Mouse (Mus musculus) embryonic facial prominence, embryonic 13.5 days (tissue): Measurements from ENCODE around the gene Slc2a2. TPM values are rescaled to one million over a fixed set of nuclear protein-coding genes. Genes with fewer than 3 reads are reported as not detected.
"Not testable (repeated sequence)": the region's sequence is repeated elsewhere in the genome, so short reads cannot be mapped to it uniquely, and the experiment has no call there.

Experiments
- ATAC-seq: fragments of 200-750 bp; cut with Nextera tagmentation; 2 replicates; pipeline ENCODE4 v1.8.0; 2017; ENCODE audit warnings: low read depth; ENCODE audit not compliant: insufficient number of reproducible peaks, insufficient read depth, low FRiP score, low TSS enrichment
- H3K27ac ChIP-seq: fragments of 300-500 bp; sonication (generic); 2 replicates; pipeline ENCODE4 v1.5.1; 2015; ENCODE audit warnings: moderate library complexity, mild to moderate bottlenecking, inconsistent platforms
- H3K27me3 ChIP-seq: fragments of 300-500 bp; sonication (generic); 2 replicates; pipeline ENCODE4 v1.6.1; 2015; ENCODE audit warnings: mild to moderate bottlenecking, inconsistent platforms
- H3K36me3 ChIP-seq: fragments of 300-500 bp; sonication (generic); 2 replicates; pipeline ENCODE4 v1.6.1; 2015; ENCODE audit warnings: mild to moderate bottlenecking, inconsistent platforms
- H3K4me1 ChIP-seq: fragments of 300-500 bp; sonication (generic); 2 replicates; pipeline ENCODE4 v1.6.1; 2015; ENCODE audit warnings: inconsistent platforms
- H3K4me2 ChIP-seq: fragments of 300-500 bp; sonication (generic); 2 replicates; pipeline ENCODE4 v1.6.1; 2015; ENCODE audit warnings: moderate library complexity, mild to moderate bottlenecking, inconsistent platforms
- H3K4me3 ChIP-seq: fragments of 300-500 bp; sonication (generic); 2 replicates; pipeline ENCODE4 v1.5.1; 2015; ENCODE audit warnings: mild to moderate bottlenecking, inconsistent platforms
- H3K9ac ChIP-seq: fragments of 300-500 bp; sonication (generic); 2 replicates; pipeline ENCODE4 v1.6.1; 2015; ENCODE audit warnings: mild to moderate bottlenecking, inconsistent platforms
- H3K9me3 ChIP-seq: fragments of 300-500 bp; sonication (generic); 2 replicates; pipeline ENCODE4 v1.6.1; 2016; ENCODE audit warnings: inconsistent platforms
- WGBS: fragments of 180-500 bp; shearing (Covaris S2); methylation state at CpG from one replicate; pipeline ENCODE4 v1.1.7; 2015; ENCODE audit warnings: mixed read lengths; 5-methylcytosine and 5-hydroxymethylcytosine counted together
- polyA plus RNA-seq: library from polyadenylated mRNA; unstranded; fragments of >200 nt; fragmentation: Nextera tagmentation; extraction: Ambion mirVana; gene quantifications from 2 replicates; pipeline ENCODE4 v1.2.1, GENCODE M21; 2015

Gene Slc2a2
- polyA plus RNA-seq, 1 experiment from 2014 or later: 0.07 TPM

DNA sequence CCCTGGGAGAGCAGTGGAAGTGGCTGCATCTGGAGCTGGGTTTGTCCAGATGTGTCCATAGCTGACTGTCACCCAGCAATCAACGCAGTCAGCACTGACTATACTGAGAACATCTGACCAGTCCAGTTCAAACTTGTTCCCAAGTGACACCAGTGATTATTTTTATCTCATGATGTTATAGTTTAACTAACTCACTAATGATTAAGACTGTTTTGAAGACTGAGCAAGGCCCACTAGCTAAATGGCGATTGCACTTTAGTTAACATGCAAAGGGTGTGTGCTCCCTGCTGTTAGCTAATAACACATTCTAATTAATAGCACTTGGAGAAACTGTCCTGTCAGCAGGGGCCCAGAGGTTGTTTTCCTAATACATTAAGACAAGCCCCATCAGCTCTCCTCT is 39.3 kb downstream of the Slc2a2 start:
- H3K4me3 ChIP-seq: no peak overlapping the region
- 30% methylated on average over 2 of the region's 2 CpGs for WGBS
- H3K9ac ChIP-seq: no peak overlapping the region
- H3K4me1 ChIP-seq: no peaks in the 10 kb centered on the region
- H3K27me3 ChIP-seq: no peaks in the 10 kb centered on the region
- H3K4me2 ChIP-seq: no peak overlapping the region
- no peaks in the 10 kb centered on the region for H3K36me3 ChIP-seq
- 0 out of 2 replicates have a peak, but pooled peaks cover 4% of the 10 kb centered on the region for H3K9me3 ChIP-seq
- no peak for ATAC-seq
- H3K27ac ChIP-seq: no peak overlapping the region

DNA sequence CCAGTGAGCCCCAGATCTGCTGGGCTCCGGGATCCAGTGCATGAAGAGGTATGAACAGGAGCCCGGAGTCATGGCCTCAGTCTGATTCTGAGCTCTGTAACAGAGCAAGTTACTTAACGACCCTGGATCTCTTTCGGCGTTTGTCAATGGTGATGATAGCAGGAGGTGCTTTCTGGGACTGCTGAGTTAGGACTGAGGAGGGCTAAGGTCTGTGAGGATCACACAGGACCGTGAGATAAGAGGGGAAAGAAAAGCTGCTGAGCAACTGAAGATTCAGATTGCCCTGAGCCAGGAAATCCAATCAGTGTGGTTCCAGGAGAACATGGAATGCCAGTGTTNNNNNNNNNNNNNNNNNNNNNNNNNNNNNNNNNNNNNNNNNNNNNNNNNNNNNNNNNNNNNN is 42.6 kb downstream of the Slc2a2 start:
- Histone ChIP-seq H3K4me1 (peaks cover 5% of the 10 kb centered on the region), H3K27me3 (no peaks in the 10 kb centered on the region), H3K36me3 (no peaks in the 10 kb centered on the region), H3K4me3 (no peak overlapping the region), H3K9me3 (0 out of 2 replicates have a peak, but pooled peaks cover 4% of the 10 kb centered on the region), H3K4me2 (no peak overlapping the region), H3K9ac (no peak overlapping the region), H3K27ac (no peak overlapping the region)
- 31% methylated on average over 6 of the region's 6 CpGs for WGBS
- no peak for ATAC-seq

DNA sequence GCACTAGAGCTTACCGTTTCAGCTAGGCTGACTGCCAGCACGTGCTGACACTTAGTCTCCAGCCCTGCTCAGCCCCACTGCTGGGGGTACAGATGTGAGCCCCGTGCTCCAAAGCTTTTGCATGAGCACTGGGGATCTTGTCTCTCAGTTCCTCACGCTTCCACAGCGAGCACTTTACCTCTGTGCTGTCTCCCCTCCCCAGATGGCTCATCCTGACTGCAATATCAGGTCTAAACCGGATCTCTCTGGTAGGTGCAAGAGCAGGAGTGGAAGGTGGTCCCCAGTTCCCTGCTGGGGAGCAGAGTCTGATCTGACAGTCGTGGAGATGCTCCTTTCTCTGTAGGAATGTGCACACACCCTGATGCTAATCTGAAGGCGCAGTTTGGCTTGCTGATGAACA is 45.5 kb downstream of the Slc2a2 start:
- Histone ChIP-seq H3K9me3 (0 out of 2 replicates have a peak, but pooled peaks cover 4% of the 10 kb centered on the region), H3K27ac (no peak overlapping the region), H3K4me1 (peaks cover 5% of the 10 kb centered on the region), H3K4me3 (no peak overlapping the region), H3K4me2 (no peak overlapping the region), H3K27me3 (no peaks in the 10 kb centered on the region), H3K36me3 (no peaks in the 10 kb centered on the region), H3K9ac (no peak overlapping the region)
- ATAC-seq: no peak
- 44% methylated on average over 8 of the region's 8 CpGs for WGBS

DNA sequence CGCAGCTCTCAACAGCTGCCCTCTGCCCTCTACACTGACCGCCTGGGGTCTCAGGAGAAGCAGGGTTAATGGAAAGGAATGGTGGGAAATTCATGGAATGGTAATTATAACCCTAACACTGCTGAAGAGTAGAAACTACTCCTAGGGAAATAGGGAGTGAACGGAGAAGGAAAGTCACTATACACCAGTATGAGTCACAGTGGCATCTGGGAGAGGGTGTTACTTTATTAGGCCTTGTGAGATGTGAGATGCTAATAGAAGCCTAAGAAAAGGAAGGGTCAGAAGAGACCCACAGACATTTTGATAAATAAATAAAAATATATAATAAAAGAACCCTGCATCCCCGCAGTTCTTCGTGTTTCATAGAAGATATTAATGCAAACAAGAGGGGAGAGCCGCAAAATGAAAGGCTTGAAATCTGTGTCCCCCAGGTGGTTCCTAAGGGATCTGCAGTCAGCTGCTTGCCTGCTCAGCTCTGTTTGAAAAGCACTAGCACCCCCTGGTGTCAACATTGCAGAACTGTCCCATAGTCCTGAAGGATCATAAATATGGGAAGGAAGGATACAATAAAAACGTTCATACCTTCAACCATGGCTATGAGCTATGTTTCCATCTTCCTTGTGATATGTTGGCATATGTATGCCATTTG is 48.3 kb downstream of the Slc2a2 start:
- H3K36me3 ChIP-seq: no peaks in the 10 kb centered on the region

DNA sequence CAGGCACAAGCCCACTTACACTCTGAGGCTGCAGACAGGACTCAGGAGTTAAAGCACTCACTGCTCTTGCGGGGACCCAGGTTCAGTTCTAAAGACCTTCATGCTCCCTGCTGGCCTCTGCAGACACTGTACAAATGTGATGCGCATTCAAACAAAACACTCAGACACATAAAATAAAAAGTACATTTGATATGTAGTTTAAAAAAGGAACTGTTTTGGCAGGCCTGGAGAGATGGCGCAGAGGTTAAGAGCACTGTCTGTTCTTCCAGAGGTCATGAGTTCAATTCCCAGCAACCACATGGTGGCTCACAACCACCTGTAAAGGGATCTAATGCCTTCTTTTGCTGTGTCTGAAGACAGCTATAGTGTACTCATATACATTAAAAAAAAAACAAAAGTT is 50.4 kb downstream of the Slc2a2 start:
- Histone ChIP-seq H3K27ac (no peak overlapping the region), H3K27me3 (no peaks in the 10 kb centered on the region), H3K4me3 (no peak overlapping the region), H3K4me2 (no peak overlapping the region), H3K9ac (no peak overlapping the region), H3K36me3 (no peaks in the 10 kb centered on the region), H3K9me3 (no peaks in the 10 kb centered on the region), H3K4me1 (peaks cover 3% of the 10 kb centered on the region)
- no peak for ATAC-seq
- WGBS: 90% methylated on average over 3 of the region's 3 CpGs

More for the DNA sequence above, 48.3 kb downstream of the Slc2a2 start:
- Histone ChIP-seq H3K4me3 (no peak overlapping the region), H3K4me2 (no peak overlapping the region), H3K9me3 (no peaks in the 10 kb centered on the region), H3K27ac (no peak overlapping the region), H3K27me3 (no peaks in the 10 kb centered on the region), H3K4me1 (peaks cover 5% of the 10 kb centered on the region), H3K9ac (no peak overlapping the region)
- ATAC-seq: peak; percentile 59; the same call in 1 of the 2 replicates
- 30% methylated on average over 7 of the region's 7 CpGs for WGBS

- H3K9me3 ChIP-seq: no peaks in the 10 kb centered on the region
- H3K36me3 ChIP-seq: no peaks in the 10 kb centered on the region
- H3K4me3 ChIP-seq: no peak overlapping the region
- no peak overlapping the region for H3K27ac ChIP-seq
- no peak overlapping the region for H3K9ac ChIP-seq
- ATAC-seq: no peak
- H3K4me1 ChIP-seq: no peaks in the 10 kb centered on the region
- no peaks in the 10 kb centered on the region for H3K27me3 ChIP-seq
- H3K4me2 ChIP-seq: no peak overlapping the region
Observed at GRCm38 (mm10) chr3:28748956-28749355, 51.3 kb downstream of the Slc2a2 start.

DNA sequence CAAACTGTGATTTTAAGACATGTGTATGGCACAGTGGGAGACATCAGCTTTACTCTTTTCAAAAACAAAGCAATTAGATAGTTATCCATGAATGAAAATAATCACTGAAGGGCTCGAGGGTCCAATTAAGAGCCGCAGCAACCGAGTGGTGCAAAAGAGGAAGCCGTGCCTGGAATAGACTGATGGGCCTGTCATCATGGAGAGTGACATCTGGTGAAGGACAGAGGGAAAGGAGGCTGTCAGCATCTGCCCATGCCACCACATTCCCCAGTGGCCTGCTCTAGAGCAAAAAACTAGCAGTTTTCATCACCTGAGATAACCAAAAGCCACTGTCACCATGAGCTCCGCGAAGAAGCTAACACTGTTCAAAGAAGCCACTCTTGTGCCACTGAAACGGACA is 57.8 kb downstream of the Slc2a2 start:
- no peaks in the 10 kb centered on the region for H3K9me3 ChIP-seq
- no peak for ATAC-seq
- no peaks in the 10 kb centered on the region for H3K4me1 ChIP-seq
- H3K9ac ChIP-seq: no peak overlapping the region
- H3K4me3 ChIP-seq: no peak overlapping the region
- no peaks in the 10 kb centered on the region for H3K36me3 ChIP-seq
- H3K27ac ChIP-seq: no peak overlapping the region
- no peak overlapping the region for H3K4me2 ChIP-seq
- 61% methylated on average over 7 of the region's 7 CpGs for WGBS
- no peaks in the 10 kb centered on the region for H3K27me3 ChIP-seq

DNA sequence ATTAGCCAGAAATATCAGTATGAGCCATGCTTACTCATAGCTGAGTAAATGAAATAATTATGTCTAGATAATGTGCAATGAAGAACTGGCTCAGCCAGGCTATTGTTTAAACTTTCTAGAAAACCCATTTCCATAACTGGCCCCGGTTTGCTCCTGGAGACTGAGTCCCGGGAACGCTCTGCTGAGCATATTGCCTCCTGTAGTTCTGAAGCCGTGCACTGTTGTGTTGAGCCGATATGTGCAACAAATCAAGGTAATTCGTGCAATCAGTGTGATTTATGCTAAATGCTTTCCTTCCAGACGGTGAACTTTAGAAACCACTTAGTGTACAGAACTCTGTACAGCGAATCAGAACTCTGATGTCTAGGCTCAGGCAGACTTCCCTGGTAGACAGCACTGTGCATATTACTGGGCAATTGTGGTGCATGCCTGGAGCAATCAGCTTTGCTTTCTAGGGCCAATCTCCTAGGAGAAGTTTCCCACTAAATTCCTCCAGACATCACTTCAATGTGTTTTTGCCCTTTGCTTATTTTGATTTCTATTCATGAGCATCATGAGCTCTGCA is 63.6 kb downstream of the Slc2a2 start:
- ATAC-seq: no peak
- H3K4me3 ChIP-seq: no peak overlapping the region
- H3K27ac ChIP-seq: no peak overlapping the region
- H3K9me3 ChIP-seq: no peaks in the 10 kb centered on the region
- no peak overlapping the region for H3K9ac ChIP-seq
- H3K36me3 ChIP-seq: no peaks in the 10 kb centered on the region
- H3K27me3 ChIP-seq: no peaks in the 10 kb centered on the region
- no peaks in the 10 kb centered on the region for H3K4me1 ChIP-seq
- 68% methylated on average over 8 of the region's 8 CpGs for WGBS
- H3K4me2 ChIP-seq: no peak overlapping the region

DNA sequence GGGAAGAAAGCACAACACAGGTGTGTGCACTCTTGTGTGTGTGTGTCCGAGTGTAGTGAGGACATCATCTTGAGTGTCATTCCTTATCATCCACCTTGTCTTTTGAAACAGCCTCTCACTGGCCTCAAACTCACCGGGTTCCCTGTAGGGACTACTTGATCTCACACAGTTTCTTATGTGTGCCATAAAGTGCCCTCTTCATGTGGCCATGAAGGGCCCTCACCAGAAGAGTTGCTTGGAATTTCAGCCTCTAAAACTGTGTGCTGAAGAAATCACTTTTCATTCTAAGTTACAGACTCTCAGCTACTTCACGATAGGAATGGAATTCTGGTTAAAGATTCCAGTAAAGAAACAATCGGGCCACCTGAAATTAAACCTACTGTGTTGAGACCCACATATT is 69.2 kb downstream of the Slc2a2 start:
- H3K9me3 ChIP-seq: no peaks in the 10 kb centered on the region
- no peaks in the 10 kb centered on the region for H3K4me1 ChIP-seq
- no peak for ATAC-seq
- H3K27ac ChIP-seq: no peak overlapping the region
- no peaks in the 10 kb centered on the region for H3K27me3 ChIP-seq
- H3K36me3 ChIP-seq: no peaks in the 10 kb centered on the region
- no peak overlapping the region for H3K4me3 ChIP-seq
- H3K4me2 ChIP-seq: no peak overlapping the region
- no peak overlapping the region for H3K9ac ChIP-seq
- WGBS: 89% methylated on average over 4 of the region's 4 CpGs

DNA sequence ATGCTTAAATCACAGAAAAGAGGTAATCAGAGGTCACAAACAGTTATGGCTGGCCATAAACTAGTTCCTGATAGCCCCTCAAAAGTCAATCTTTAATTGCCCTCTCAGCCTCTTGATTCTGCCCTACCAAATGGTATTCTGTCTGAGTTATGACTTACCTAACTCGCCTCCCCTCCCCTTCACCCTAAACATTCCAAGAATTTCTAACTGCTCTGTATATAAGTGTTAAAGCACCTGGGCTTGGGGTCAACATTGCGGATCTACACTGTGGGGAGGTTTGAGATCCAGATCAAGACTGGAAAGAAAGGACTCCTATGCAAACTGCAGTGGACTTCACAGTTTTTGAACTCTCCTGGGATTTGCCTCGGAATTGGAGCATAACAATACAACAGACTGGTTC is 70.5 kb downstream of the Slc2a2 start:
- H3K27me3 ChIP-seq: no peaks in the 10 kb centered on the region
- H3K4me2 ChIP-seq: no peak overlapping the region
- no peak for ATAC-seq
- no peaks in the 10 kb centered on the region for H3K9me3 ChIP-seq
- no peak overlapping the region for H3K9ac ChIP-seq
- H3K36me3 ChIP-seq: no peaks in the 10 kb centered on the region
- no peak overlapping the region for H3K27ac ChIP-seq
- no peak overlapping the region for H3K4me3 ChIP-seq
- no peaks in the 10 kb centered on the region for H3K4me1 ChIP-seq
- 69% methylated on average over 3 of the region's 3 CpGs for WGBS

GRCm38 (mm10) chr3:28772919-28773318 is 75.2 kb downstream of the Slc2a2 start:
- not testable (repeated sequence) for H3K9ac ChIP-seq, ATAC-seq, H3K27me3 ChIP-seq, H3K4me1 ChIP-seq, H3K9me3 ChIP-seq, H3K27ac ChIP-seq, H3K36me3 ChIP-seq, H3K4me3 ChIP-seq, H3K4me2 ChIP-seq
- WGBS: 64% methylated on average over 4 of the region's 4 CpGs

GRCm38 (mm10) chr3:28775361-28775760 is 77.7 kb downstream of the Slc2a2 start:
- H3K27ac ChIP-seq: no peak overlapping the region
- no peak overlapping the region for H3K4me2 ChIP-seq
- H3K4me3 ChIP-seq: no peak overlapping the region
- no peak for ATAC-seq
- no peaks in the 10 kb centered on the region for H3K36me3 ChIP-seq
- no peaks in the 10 kb centered on the region for H3K4me1 ChIP-seq
- 84% methylated on average over 7 of the region's 7 CpGs for WGBS
- H3K27me3 ChIP-seq: no peaks in the 10 kb centered on the region
- no peak overlapping the region for H3K9ac ChIP-seq
- no peaks in the 10 kb centered on the region for H3K9me3 ChIP-seq
